Mouse (Mus musculus) left cerebral cortex, adult 2 months (tissue): ENCODE data around the gene Rps6ka2. TPM values are rescaled to one million over a fixed set of nuclear protein-coding genes. Genes with fewer than 3 reads are reported as not detected.
"Not testable (repeated sequence)": the region's sequence is repeated elsewhere in the genome, so short reads cannot be mapped to it uniquely, and the experiment has no call there.

Experiments used
- DNase-seq, 2 experiments: peaks; one replicate each; pipeline ENCODE4 v3.0.0; 2021 to 2022; ENCODE audit warnings: low spot score in 2 of 2, mixed read lengths in 1 of 2; ENCODE audit errors: extremely low spot score in 1 of 2
- H3K27ac ChIP-seq: fragments of 200-600 bp; 2 replicates; pipeline ENCODE4 v1.8.1; 2022
- H3K4me3 ChIP-seq: fragments of 200-600 bp; 2 replicates; pipeline ENCODE4 v1.8.1; 2022
- CTCF ChIP-seq: fragments of 200-600 bp; IDR thresholded peaks from 2 replicates; pipeline ENCODE4 v1.8.1; 2022; ENCODE audit warnings: antibody characterized with exemption, mild to moderate bottlenecking, moderate library complexity
- intact Hi-C: fragments of 180-260 bp; cut with DNase I; formaldehyde crosslinking; loops from one replicate; pipeline ENCODE4 v1.15.1; 2025
- total RNA-seq, 2 experiments: library from RNA; stranded (reverse); gene quantifications; 2 replicates each; pipeline ENCODE4 v1.2.3; 2021

Rps6ka2 gene
- total RNA-seq, 2 experiments from 2014 or later: 62.4 to 69.4 TPM

DNA sequence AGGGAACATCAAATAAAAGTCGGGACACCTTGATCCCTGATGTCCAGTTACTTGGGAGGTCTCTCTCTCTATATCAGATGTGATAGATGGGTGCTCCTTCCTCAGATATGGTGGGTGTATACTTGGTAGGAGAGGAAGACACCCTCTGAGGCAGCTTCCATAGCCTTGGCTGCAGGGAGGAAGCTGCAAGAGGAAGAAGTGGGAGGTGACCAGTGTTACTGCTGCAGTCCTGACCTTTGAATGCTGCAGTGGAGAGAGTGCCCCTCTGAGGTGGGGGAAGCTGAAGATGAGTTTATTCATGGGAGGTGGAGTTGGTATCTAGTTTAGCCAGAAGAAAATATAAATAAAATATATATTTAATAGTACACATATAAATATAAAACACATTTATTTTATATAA is 5.4 kb downstream of the Rps6ka2 start:
- no peak overlapping the region for H3K4me3 ChIP-seq
- no peak overlapping the region for H3K27ac ChIP-seq
- no peak for DNase-seq
- intact Hi-C loops: no loop called here
- TF ChIP-seq CTCF: no peak

GRCm38 (mm10) chr17:7176394-7176793 is 6.5 kb downstream of the Rps6ka2 start:
- no peak for TF ChIP-seq CTCF
- Histone ChIP-seq H3K4me3 (no peak overlapping the region), H3K27ac (peak overlapping the region; percentile 9; the same call in 1 of the 2 replicates)
- DNase-seq: no peak
- intact Hi-C loops: loop anchor here (1.0 kb wide), 1 partner anchor 9 kb away; no protein-coding TSS in a partner anchor

GRCm38 (mm10) chr17:7178196-7178595 is 8.3 kb downstream of the Rps6ka2 start:
- no peak for TF ChIP-seq CTCF
- no peak overlapping the region for H3K27ac ChIP-seq
- no peak overlapping the region for H3K4me3 ChIP-seq
- intact Hi-C loops: no loop called here
- DNase-seq: no peak

GRCm38 (mm10) chr17:7182187-7182586 is 12.3 kb downstream of the Rps6ka2 start:
- Histone ChIP-seq H3K4me3 (no peak overlapping the region), H3K27ac (no peak overlapping the region; the same call in 1 of the 2 replicates)
- intact Hi-C loops: no loop called here
- no peak for DNase-seq
- no peak for TF ChIP-seq CTCF

DNA sequence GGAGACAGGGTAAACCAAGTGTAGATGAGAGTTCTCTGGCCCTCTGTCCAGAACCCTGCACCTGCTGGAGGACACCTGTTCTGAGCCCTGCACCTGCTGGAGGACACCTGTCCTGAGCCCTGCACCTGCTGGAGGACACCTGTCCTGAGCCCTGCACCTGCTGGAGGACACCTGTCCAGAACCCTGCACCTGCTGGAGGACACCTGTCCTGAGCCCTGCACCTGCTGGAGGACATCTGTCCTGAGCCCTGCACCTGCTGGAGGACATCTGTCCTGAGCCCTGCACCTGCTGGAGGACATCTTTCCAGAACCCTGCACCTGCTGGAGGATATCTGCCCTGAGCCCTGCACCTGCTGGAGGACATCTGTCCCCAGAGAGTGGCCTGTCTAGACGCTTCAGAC is 17.1 kb downstream of the Rps6ka2 start:
- H3K4me3 ChIP-seq, H3K27ac ChIP-seq, DNase-seq, intact Hi-C loops: not testable (repeated sequence)

DNA sequence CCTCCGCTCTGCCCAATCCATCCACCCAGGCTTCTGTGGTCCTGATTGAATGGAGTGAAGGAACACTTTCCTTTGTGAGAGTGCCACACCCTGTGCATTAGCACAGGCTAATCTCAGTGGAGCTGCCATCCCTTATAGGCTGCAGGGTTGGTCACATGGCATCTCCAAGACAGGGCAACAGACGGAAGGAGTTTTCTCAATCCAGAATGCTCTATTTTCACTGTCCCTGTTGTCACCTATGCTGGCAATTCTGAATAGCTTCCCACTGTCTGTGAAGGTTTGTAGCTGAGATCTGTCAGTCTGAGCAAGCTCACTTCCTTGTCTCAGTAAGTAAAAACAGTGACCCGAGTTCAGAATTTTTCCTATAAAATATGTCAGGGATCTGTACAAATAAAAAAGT is 19.5 kb downstream of the Rps6ka2 start:
- H3K4me3 ChIP-seq: no peak overlapping the region; the same call in 1 of the 2 replicates
- TF ChIP-seq CTCF: no peak
- peak overlapping the region; percentile 89 for H3K27ac ChIP-seq
- DNase-seq: no peak
- intact Hi-C loops: no loop called here

DNA sequence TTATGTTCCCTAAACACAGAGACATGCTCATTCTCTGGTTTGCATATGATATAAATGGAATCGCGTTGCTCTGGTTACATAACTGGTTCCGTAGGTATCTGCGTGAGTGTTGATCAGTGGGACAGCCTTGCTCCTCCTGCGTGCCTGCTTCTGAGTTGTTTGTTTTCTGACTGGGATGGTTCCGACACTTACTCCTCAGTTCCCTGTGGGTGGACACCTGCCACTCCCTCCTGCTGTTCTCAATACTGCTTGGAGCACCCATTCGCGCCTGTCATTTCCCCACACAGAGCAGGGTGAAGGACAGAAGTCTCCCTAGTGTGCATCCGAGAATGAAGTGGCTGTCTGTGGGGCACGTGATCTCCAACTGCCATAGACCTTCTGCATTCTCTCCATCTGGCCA is 20.1 kb downstream of the Rps6ka2 start:
- H3K4me3 ChIP-seq: peak overlapping the region; percentile 23; the same call in 1 of the 2 replicates
- TF ChIP-seq CTCF: no peak
- peak overlapping the region; percentile 89 for H3K27ac ChIP-seq
- intact Hi-C loops: loop anchor here (5.0 kb wide), 1 partner anchor 97 kb away; no protein-coding TSS in a partner anchor
- DNase-seq: peak in 1 of 2 experiments; percentile 27

GRCm38 (mm10) chr17:7194140-7194840 is 24.4 kb downstream of the Rps6ka2 start:
- peak overlapping the region; percentile 57 for H3K27ac ChIP-seq
- intact Hi-C loops: loop anchor here (2.0 to 5.0 kb wide), 3 partner anchors 21 to 93 kb away; no protein-coding TSS in a partner anchor
- DNase-seq: no peak
- TF ChIP-seq CTCF: no peak
- no peak overlapping the region for H3K4me3 ChIP-seq

DNA sequence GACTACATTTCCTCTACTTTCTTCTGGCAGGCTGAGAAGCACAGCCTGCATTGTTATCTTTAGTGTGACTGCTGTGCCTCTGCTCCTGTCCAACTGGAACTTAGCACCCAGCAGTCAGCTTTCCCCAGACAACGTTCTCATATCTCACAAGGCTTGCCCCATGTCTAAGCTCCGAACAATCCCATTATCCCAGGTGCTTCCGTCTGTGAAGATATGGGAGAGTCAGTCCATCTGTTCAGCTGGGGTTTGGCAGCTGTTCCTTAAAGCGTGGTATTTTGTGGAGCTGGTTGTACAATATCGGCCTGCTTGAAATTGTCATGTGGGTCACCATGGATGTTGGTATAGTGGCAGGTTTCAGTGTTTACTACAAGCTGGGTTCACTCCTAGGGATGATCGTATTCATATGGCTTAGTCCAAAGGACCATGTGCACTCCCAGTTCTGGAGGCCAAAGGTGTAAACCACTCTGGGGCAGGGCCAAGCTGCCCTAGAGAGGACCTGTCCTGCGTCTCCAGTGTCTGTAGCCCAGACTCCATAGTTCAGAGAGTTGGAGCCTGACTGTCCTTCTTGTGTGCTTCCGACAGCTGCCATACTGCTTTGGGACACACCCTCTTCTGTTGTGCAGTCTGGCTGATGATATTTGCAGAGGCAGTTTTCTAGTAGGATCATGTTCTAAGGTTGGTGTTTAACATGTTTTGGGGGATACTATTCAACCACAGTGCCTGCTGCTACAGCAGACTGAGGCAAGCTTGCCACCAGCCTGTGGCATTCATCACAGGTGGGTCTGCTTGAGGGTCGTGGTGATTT is 27.4 kb downstream of the Rps6ka2 start:
- DNase-seq: no peak
- no peak overlapping the region for H3K4me3 ChIP-seq
- intact Hi-C loops: loop anchor here (5.0 kb wide), 1 partner anchor 70 kb away; no protein-coding TSS in a partner anchor

GRCm38 (mm10) chr17:7204771-7205406 is 35.0 kb downstream of the Rps6ka2 start:
- TF ChIP-seq CTCF: no peak
- no peak overlapping the region for H3K4me3 ChIP-seq
- no peak for DNase-seq
- intact Hi-C loops: no loop called here
- H3K27ac ChIP-seq: no peak overlapping the region

More for the DNA sequence above, 27.4 kb downstream of the Rps6ka2 start:
- no peak overlapping the region for H3K27ac ChIP-seq
- TF ChIP-seq CTCF: no peak

- no peak for DNase-seq
- intact Hi-C loops: no loop called here
- TF ChIP-seq CTCF: no peak
- Histone ChIP-seq H3K27ac (no peak overlapping the region), H3K4me3 (no peak overlapping the region)
Measured at GRCm38 (mm10) chr17:7206434-7207145, 36.7 kb downstream of the Rps6ka2 start.
